Mouse (Mus musculus) cerebellum, postnatal 25 days (tissue): Measurements from ENCODE around the gene Tns1.
A peak's percentile ranks its signal among the peaks of the same experiment; 100 is the strongest.
"Not testable (repeated sequence)": the region's sequence is repeated elsewhere in the genome, so short reads cannot be mapped to it uniquely, and the experiment has no call there.

Experiments
- DNase-seq, 2 experiments: peaks; one replicate each; pipeline ENCODE4 v3.0.0; 2021; ENCODE audit warnings: mixed read lengths in 2 of 2

The Tns1 gene

DNA sequence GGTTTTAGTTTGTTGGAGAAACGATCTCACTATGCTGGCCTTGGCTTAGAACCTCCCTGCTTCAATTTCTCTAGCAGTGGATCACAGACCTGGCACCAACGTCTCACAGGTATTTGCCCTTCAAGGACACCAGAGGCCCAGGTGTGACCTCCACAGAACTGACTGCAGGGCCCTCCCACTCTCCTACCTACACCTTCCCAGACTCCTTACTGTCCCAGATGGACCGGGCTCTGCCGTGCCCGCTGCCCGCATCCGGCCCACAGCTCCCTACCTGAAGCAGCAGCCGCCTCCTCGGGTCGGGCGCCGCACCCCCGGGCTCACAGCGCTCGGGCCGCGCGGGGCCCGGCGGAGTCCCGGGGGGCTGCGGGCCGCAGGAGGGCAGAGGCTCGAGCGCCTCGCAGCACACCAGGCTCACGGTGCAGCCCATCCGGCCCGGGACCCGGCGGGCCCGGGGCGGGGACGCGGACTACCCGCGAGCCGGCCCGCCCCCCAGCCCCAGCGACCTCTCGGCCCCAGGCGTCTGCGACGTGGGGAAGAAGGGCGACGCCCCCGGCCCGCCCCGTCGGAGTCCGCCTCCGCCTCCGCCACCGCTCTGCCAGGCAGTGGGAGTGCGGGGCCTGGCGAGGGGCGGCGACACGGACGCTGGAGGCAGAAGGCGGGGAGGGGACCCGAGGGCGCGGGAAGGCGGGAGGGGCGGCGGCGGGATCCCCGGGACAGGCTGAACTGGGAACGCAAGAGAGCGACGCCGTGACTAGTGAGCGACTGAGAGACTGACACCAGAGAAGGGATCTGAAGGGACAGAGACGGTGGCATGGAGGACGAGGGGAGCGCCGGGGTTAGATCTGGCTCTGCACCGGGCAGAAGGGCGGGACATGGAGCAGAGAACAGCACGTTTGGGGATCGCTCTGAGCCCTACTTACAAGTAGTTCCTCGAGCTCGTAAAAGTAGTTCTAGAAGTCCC, at the start of gene Tns1:
Gene Tns1, minus strand, starts transcription at position 429 of the 961 bp plus-strand sequence.
- peak in 1 of 2 experiments; percentile 27 for DNase-seq

DNA sequence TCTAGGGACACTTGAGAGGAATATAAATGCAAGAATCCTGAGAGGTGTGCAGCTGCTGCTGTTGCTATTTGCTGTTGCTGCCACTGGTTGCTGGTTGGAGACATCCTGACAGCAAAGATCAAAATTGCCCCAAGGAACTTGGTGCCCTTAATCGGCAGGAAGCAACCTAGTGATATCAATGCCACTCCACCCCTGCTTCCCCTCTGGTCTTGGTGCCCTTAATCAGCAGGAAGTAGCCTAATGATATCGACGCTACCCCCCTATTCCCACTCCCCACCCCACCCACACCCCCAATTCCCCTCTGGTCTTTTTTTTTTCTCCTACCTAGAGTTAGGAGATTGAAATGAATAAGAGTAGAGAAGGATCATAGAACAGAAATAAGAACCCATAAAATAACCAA, 48.5 kb upstream of the Tns1 start:
- DNase-seq, result no peak

- DNase-seq, result no peak
These were observed 45.5 kb upstream of the Tns1 start for GRCm38 (mm10) chr1:74169721-74170120.

DNA sequence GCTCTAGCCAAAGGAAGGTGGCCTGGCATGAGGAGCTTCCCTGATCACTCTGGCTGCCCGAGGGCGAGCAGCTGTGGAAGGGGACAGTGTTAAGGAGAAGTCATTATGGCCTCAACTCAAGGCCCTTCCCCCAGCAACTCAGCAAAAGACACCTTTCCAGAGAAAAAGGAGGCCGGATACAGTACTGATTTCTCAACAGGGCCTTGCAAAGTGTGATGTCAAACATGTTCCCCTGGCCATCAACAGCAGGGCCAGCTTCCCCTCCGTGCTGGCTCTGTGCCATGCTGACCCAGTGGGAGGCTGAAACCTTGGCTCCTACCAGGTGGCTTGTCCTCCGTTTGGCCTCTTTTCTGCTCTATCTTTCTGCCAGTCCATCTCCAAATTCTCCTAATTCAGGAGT, 42.9 kb upstream of the Tns1 start:
- peak; percentile 21 to 51 for DNase-seq

- no peak for DNase-seq
These were observed 35.8 kb upstream of the Tns1 start for GRCm38 (mm10) chr1:74160036-74160435.

GRCm38 (mm10) chr1:74159613-74160012, 35.4 kb upstream of the Tns1 start:
- not testable (repeated sequence) for DNase-seq

- no peak for DNase-seq
These were observed 32.2 kb upstream of the Tns1 start for GRCm38 (mm10) chr1:74156381-74156910.

DNA sequence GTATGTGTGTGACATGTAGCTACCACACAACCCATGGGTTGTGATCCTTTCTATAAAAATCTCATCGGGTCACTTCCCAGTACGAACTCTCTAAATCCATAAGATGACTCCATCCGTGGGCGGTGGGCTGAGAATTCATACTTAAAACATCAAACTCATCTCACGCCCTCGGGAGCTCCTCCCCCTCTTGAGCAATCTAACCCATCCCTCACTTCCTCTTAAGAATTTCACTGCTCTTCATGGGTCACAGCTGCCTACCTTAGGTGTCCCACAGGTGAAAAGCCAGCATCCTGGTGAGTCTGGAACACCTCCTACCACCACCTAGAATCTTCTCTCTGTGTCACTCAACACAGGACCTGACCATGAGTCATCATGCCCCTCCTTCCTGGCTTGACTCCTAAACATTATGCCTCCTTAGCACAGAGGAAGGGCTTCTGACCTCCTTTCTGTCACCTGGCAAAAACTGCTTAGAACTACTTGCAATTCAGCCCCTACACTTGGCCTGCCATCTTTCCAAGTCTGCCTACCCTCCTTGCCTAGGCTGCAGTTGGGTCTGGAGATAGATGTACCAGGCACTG, 31.3 kb upstream of the Tns1 start:
- DNase-seq, result no peak

DNA sequence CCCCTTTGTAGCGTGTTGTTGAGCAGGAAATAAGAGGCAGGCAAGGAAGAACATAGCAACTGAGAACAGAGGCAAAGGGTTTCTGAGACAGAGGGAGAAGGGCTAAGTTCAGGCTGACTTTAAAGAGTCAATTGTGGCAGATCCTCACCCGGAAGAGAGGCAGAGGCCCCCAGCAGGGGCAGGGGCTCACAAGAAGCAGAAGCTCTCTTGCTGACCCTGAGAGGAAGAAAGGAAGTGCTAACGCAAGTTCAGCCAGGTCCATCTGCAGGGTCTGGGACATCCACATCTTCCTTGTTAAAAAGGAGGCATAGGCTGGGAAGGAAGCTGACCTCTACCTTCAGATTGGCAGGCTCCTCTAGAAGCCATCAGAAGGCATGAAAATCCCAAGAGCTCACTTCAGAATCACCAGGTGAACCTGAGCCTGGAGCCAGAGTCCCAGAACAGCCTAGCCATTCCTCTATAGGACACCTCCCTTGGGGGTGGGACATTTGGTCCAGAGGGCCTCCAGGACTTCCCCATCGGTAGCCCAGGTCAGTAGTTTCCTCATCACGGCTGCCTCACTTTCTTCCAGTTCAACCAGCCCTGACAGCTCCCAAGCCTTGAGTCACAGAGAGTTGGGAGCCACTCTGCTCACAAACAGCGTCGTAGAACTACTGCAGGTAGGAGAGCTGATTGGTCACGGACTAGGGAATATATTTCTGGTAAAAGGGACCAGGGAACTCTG, 29.4 kb upstream of the Tns1 start, which contains the start of gene Cxcr2:
Gene Cxcr2, plus strand, starts transcription at position 529 of the 724 bp plus-strand sequence.
- no peak for DNase-seq

DNA sequence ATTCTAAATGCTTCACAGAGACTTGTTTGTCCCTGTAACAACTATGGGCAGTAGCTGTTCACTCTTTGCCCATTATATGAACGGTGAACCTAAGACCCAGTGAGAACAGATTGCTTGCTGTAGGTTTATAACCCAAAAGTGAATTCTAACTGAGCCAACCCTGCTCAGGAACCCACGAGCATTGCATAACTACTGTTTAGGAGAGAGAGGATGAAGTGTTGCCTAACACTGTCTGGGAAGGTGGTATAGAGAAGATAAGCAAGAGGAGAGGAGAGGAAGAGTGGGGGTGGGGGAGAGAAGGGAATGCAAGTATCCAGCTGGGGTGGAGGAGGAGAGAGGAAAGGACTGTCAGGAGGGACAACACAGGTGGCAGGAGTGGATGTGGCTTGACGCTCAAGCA, 26.8 kb upstream of the Tns1 start:
- no peak for DNase-seq

GRCm38 (mm10) chr1:74150101-74150500, 25.9 kb upstream of the Tns1 start:
- no peak for DNase-seq

DNA sequence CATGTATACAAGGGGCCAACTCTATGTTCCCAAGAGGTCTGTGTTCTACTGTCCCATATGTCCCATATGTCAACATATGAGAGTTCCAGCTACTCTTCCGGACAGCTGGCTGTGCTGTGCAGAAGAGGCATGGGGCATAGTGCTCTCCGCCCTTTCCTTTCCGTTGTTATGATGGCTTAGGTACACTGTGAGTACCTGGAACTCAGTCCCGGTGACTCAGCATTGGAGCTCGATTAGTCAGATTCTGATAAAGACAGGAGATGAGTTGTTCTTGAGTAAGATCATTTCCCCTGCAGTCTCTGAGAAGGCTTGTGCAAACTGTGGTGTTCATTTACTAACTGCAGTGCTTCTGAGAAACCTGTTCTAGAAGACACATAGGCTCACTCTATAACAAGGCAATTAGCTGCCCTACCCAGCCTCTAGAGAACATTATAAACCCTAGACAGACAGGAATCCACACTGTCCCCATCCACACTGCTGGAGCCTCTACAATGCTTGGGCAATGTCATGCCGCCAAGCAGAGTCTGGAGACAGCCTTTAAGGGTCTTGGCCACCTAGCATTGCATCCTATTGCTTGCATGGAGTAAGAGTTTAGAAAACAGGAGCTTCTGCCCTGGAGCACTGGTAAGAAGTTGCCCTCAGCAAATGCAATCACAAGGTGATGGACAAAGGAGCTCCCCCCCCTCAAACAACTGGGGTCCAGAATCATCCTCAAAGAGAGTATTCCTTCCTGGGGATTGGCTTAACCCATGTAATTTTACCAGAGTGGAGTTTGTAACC, 25.0 kb upstream of the Tns1 start:
- DNase-seq, result no peak

GRCm38 (mm10) chr1:74141781-74142180, 17.5 kb upstream of the Tns1 start:
- DNase-seq, result no peak

GRCm38 (mm10) chr1:74139415-74139814, 15.2 kb upstream of the Tns1 start:
- DNase-seq, result no peak

DNA sequence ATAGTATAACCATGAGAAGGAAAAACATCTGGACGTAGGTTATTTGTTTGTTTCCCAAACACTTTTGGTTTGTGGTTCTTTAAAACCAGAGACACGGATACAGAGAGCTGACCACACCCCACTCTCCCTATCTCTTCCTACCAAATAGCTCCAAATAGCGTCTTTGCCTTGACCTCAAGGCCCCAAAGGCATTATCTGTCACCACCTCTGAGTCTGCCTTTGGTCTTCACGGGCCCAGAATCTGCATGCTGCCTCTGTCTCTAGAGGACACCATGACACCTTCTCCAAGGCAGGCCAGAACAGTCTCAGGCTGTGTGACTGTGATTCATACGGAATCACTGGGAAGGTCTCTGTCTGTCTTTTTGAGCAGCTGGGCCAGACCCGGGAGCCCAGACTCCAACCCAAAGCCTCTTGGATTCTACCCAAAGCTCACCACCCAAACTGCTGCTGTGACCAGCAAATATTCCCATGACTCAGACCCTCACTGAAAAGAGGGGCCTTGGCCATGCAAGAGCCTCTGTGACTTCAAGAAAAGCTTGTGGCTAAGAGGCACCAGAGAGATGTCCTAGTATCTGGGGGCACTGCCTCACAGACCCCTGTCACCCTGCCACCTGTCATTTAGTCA, 11.2 kb upstream of the Tns1 start:
- no peak for DNase-seq

- DNase-seq, result peak in 1 of 2 experiments; percentile 14
These were observed 9.7 kb upstream of the Tns1 start for GRCm38 (mm10) chr1:74133954-74134353.

- DNase-seq, result no peak
These were observed 7.8 kb upstream of the Tns1 start for GRCm38 (mm10) chr1:74132011-74132410.

DNA sequence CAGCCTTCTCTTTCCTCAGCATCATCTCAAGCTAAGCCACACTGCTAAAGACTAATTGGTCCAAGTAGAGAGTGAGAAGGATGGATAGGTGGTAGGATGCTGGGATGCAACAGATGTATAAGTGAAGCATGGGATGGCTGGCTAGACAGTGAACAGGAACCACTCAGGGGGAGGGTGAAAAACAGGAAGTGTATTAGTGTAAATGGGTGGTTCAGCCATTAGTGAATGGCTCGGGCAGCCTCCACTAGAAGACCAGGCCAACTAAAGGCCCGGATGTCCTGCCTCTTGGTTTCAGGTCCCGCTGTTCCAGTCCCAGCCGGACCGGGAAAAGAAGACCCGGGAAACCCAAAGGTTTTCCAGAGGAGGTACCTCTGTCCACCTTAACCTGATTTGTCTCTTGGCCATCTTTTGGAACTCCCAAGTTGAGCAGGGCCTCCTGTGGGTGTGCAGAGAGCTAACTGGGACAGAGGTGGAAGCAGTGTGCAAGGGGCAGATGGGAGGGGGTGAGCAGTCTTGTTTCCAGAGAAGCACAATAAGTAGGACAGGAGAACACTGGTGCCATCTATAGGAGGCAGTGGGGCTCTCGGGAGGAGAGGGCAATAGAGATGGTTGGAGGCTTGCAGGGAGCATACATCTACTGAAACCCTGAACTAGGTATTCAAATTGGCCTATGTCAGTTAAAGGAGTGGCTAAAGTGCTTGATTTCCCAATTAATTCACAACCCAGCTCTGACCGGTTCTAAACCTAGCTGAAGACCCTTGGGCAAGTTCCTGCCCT, 6.8 kb upstream of the Tns1 start:
- no peak for DNase-seq

DNA sequence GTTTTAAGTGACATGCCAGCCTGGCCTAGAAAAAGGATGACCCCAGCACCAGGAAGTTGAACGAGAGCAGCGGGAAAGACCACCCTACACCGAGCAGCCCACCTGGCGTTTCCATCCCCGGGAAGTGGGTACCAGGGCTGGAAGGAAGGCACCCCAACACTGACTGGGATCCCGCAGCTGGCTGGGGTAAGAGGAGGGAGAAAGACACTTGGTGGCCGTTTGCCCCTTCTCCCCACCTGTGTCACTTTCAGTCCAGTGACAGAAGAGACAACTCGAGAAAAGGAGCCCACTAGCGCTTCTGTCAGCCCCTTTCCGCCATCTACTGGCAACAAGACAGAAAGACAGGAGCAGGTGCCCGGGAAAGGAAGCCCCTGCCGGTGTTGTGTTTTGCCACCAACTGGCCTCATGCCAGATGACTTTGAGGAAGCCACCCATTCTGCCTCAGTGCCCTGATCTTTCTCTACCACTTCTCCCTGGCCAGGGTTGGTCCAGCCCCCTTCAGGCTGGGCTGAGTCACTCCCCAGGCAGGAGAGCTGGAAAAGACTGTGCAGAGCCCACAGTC, 823 bp upstream of the Tns1 start, which contains the start of gene Rufy4:
Gene Rufy4, plus strand, starts transcription at position 551 of the 562 bp plus-strand sequence.
- peak; percentile 63 to 71 for DNase-seq

GRCm38 (mm10) chr1:74123215-74123614, 1.0 kb downstream of the Tns1 start:
- DNase-seq, result no peak
